ENCODE assay signal across 8 mouse cellular contexts in genomic region chr7:28357984-28358383, GRCm38 (mm10). TPM values are rescaled to one million over a fixed set of nuclear protein-coding genes. Genes with fewer than 3 reads are reported as not detected.
DNase-seq lines count a peak whose midpoint lies in the region; ATAC-seq lines count a peak whose summit lies in the region.

No protein-coding gene starts in this region.

- H3K27me3 ChIP-seq in heart, embryonic 11.5 days (ENCODE audit: control insufficient read depth, insufficient read depth, low read length): no peaks in the 10 kb centered on the region
- no peaks in the 10 kb centered on the region for H3K27me3 ChIP-seq in hindbrain, embryonic 16.5 days (replicated peaks; ENCODE audit: control insufficient read depth, insufficient read depth, low read length)
- H3K27me3 ChIP-seq in midbrain, embryonic 13.5 days: no peaks in the 10 kb centered on the region

- DNase-seq in heart, postnatal 25 days (ENCODE audit: low spot score): no peak
- DNase-seq in adrenal gland, postnatal 10 days: peak; percentile 48
- no peak for DNase-seq in cerebellum, adult 11-12 months
- no peak for DNase-seq in right cerebral cortex, postnatal 25 days

- H3K36me3 ChIP-seq in heart, embryonic 11.5 days (ENCODE audit: control insufficient read depth, insufficient read depth, low read length): peaks cover 46% of the 10 kb centered on the region
- H3K36me3 ChIP-seq in hindbrain, embryonic 16.5 days (ENCODE audit: control insufficient read depth, insufficient read depth, low read length): peaks cover 22% of the 10 kb centered on the region
- peaks cover 66% of the 10 kb centered on the region for H3K36me3 ChIP-seq in midbrain, embryonic 13.5 days

- H3K9me3 ChIP-seq in heart, embryonic 11.5 days (replicated peaks; ENCODE audit: control insufficient read depth, low read length): no peaks in the 10 kb centered on the region
- no peaks in the 10 kb centered on the region for H3K9me3 ChIP-seq in hindbrain, embryonic 16.5 days (ENCODE audit: control insufficient read depth, low read length)
- no peaks in the 10 kb centered on the region for H3K9me3 ChIP-seq in midbrain, embryonic 13.5 days

- no peak overlapping the region for H3K4me3 ChIP-seq in heart, embryonic 11.5 days (ENCODE audit: low read depth, low read length)
- H3K4me3 ChIP-seq in hindbrain, embryonic 16.5 days (ENCODE audit: low read length): no peak overlapping the region
- no peak overlapping the region for H3K4me3 ChIP-seq in midbrain, embryonic 13.5 days (replicated peaks)

- no peak for ATAC-seq in heart, embryonic 11.5 days (replicated peaks; ENCODE audit: insufficient number of reproducible peaks, low FRiP score, low TSS enrichment)
- ATAC-seq in hindbrain, embryonic 16.5 days: no peak
- peak; percentile 62 for ATAC-seq in midbrain, embryonic 13.5 days
- no peak for ATAC-seq in megakaryocyte-erythroid progenitor cell, adult 5-6 weeks (replicated peaks; ENCODE audit: low FRiP score, low TSS enrichment, poor library complexity, severe bottlenecking)

- 1% methylated on average over 5 of the region's 5 CpGs for WGBS in heart, embryonic 11.5 days (ENCODE audit: insufficient replicate concordance)
- WGBS in hindbrain, embryonic 16.5 days: 12% methylated on average over 5 of the region's 5 CpGs
- WGBS in midbrain, embryonic 13.5 days: 3% methylated on average over 5 of the region's 5 CpGs

- peaks cover 27% of the 10 kb centered on the region for H3K4me1 ChIP-seq in heart, embryonic 11.5 days (ENCODE audit: control insufficient read depth, insufficient read depth, low read length)
- 0 out of 2 replicates have a peak, but pooled peaks cover 5% of the 10 kb centered on the region for H3K4me1 ChIP-seq in hindbrain, embryonic 16.5 days (ENCODE audit: control insufficient read depth, insufficient read depth, low read depth, low read length)
- peaks cover 28% of the 10 kb centered on the region for H3K4me1 ChIP-seq in midbrain, embryonic 13.5 days (replicated peaks)

- peak overlapping the region; percentile 87 for H3K27ac ChIP-seq in heart, embryonic 11.5 days (ENCODE audit: low read depth, low read length)
- H3K27ac ChIP-seq in hindbrain, embryonic 16.5 days (ENCODE audit: low read depth, low read length): peak overlapping the region; percentile 21
- peak overlapping the region; percentile 59 for H3K27ac ChIP-seq in midbrain, embryonic 13.5 days

- peak overlapping the region; percentile 33 for H3K4me2 ChIP-seq in heart, embryonic 11.5 days
- H3K4me2 ChIP-seq in hindbrain, embryonic 16.5 days (ENCODE audit: low read length): no peak overlapping the region
- peak overlapping the region; percentile 7; the same call in 1 of the 2 replicates for H3K4me2 ChIP-seq in midbrain, embryonic 13.5 days (replicated peaks)

- H3K9ac ChIP-seq in heart, embryonic 11.5 days (ENCODE audit: low read depth, low read length): peak overlapping the region; percentile 59
- H3K9ac ChIP-seq in hindbrain, embryonic 16.5 days (ENCODE audit: low read depth, low read length): no peak overlapping the region
- H3K9ac ChIP-seq in midbrain, embryonic 13.5 days (replicated peaks): peak overlapping the region; percentile 28; the same call in 1 of the 2 replicates

- intact Hi-C loops in heart, postnatal 25 days (cut with DNase I): no loop called here

RNA-seq across cellular contexts. Expression of gene Rps16, which starts 7.5 kb away (rescaled TPM):
- polyA plus RNA-seq in heart, embryonic 11.5 days (2014; fragmentation: Nextera tagmentation; extraction: Ambion mirVana): 750 and 792 TPM in 2 replicates
- 100 to 1,000 TPM; 489 to 520 TPM for total RNA-seq in heart, postnatal 25 days (2021)
- total RNA-seq in adrenal gland, postnatal 10 days (2021): 1,000 to 10,000 TPM; 1,220 to 1,241 TPM
- 430 and 440 TPM in 2 replicates for polyA plus RNA-seq in hindbrain, embryonic 16.5 days (2015; fragmentation: Nextera tagmentation; extraction: Ambion mirVana)
- polyA plus RNA-seq in midbrain, embryonic 13.5 days (2015; fragmentation: Nextera tagmentation; extraction: Ambion mirVana): 531 and 537 TPM in 2 replicates
- total RNA-seq in megakaryocyte-erythroid progenitor cell, adult 5-6 weeks (2014; fragmentation: Nextera tagmentation): 3,991 and 4,625 TPM in 2 replicates
- 881 and 1,091 TPM in 2 replicates for total RNA-seq in megakaryocyte-erythroid progenitor cell, adult 5-6 weeks (2017)

RNA-seq across cellular contexts. Expression of gene Plekhg2, which starts 14.4 kb away (rescaled TPM):
- polyA plus RNA-seq in heart, embryonic 11.5 days (2014; fragmentation: Nextera tagmentation; extraction: Ambion mirVana): 44.6 and 47.8 TPM in 2 replicates
- 10 to 100 TPM; 13.1 to 20.4 TPM for total RNA-seq in heart, postnatal 25 days (2021)
- 10 to 100 TPM; 27.9 to 37.0 TPM for total RNA-seq in adrenal gland, postnatal 10 days (2021)
- 18.8 and 26.7 TPM in 2 replicates for polyA plus RNA-seq in hindbrain, embryonic 16.5 days (2015; fragmentation: Nextera tagmentation; extraction: Ambion mirVana)
- polyA plus RNA-seq in midbrain, embryonic 13.5 days (2015; fragmentation: Nextera tagmentation; extraction: Ambion mirVana): 34.5 and 37.6 TPM in 2 replicates
- 4.1 and 7.7 TPM in 2 replicates for total RNA-seq in megakaryocyte-erythroid progenitor cell, adult 5-6 weeks (2014; fragmentation: Nextera tagmentation)
- 0.19 and 2.3 TPM in 2 replicates for total RNA-seq in megakaryocyte-erythroid progenitor cell, adult 5-6 weeks (2017)

RNA-seq across cellular contexts. Expression of gene Supt5, which starts 19.4 kb away (rescaled TPM):
- 55.2 and 60.3 TPM in 2 replicates for polyA plus RNA-seq in heart, embryonic 11.5 days (2014; fragmentation: Nextera tagmentation; extraction: Ambion mirVana)
- 10 to 100 TPM; 52.8 to 52.9 TPM for total RNA-seq in heart, postnatal 25 days (2021)
- total RNA-seq in adrenal gland, postnatal 10 days (2021): 100 to 1,000 TPM in 1 of 2 experiments, 10 to 100 TPM in 1; 86.6 to 103 TPM
- polyA plus RNA-seq in hindbrain, embryonic 16.5 days (2015; fragmentation: Nextera tagmentation; extraction: Ambion mirVana): 94.9 and 112 TPM in 2 replicates
- 98.8 and 99.2 TPM in 2 replicates for polyA plus RNA-seq in midbrain, embryonic 13.5 days (2015; fragmentation: Nextera tagmentation; extraction: Ambion mirVana)
- total RNA-seq in megakaryocyte-erythroid progenitor cell, adult 5-6 weeks (2014; fragmentation: Nextera tagmentation): 87.6 and 113 TPM in 2 replicates
- total RNA-seq in megakaryocyte-erythroid progenitor cell, adult 5-6 weeks (2017): 68.5 and 79.4 TPM in 2 replicates

RNA-seq across cellular contexts. Expression of gene Zfp36, which starts 22.1 kb away (rescaled TPM):
- polyA plus RNA-seq in heart, embryonic 11.5 days (2014; fragmentation: Nextera tagmentation; extraction: Ambion mirVana): 10.9 and 11.6 TPM in 2 replicates
- 10 to 100 TPM; 14.1 to 18.0 TPM for total RNA-seq in heart, postnatal 25 days (2021)
- total RNA-seq in adrenal gland, postnatal 10 days (2021): 10 to 100 TPM; 11.4 to 27.2 TPM
- polyA plus RNA-seq in hindbrain, embryonic 16.5 days (2015; fragmentation: Nextera tagmentation; extraction: Ambion mirVana): 3.9 and 4.0 TPM in 2 replicates
- polyA plus RNA-seq in midbrain, embryonic 13.5 days (2015; fragmentation: Nextera tagmentation; extraction: Ambion mirVana): 3.1 and 4.2 TPM in 2 replicates
- 13.4 and 15.3 TPM in 2 replicates for total RNA-seq in megakaryocyte-erythroid progenitor cell, adult 5-6 weeks (2014; fragmentation: Nextera tagmentation)
- 26.9 and 33.7 TPM in 2 replicates for total RNA-seq in megakaryocyte-erythroid progenitor cell, adult 5-6 weeks (2017)

RNA-seq across cellular contexts. Expression of gene Med29, which starts 34.5 kb away (rescaled TPM):
- 46.4 and 54.3 TPM in 2 replicates for polyA plus RNA-seq in heart, embryonic 11.5 days (2014; fragmentation: Nextera tagmentation; extraction: Ambion mirVana)
- 10 to 100 TPM; 18.2 to 20.9 TPM for total RNA-seq in heart, postnatal 25 days (2021)
- total RNA-seq in adrenal gland, postnatal 10 days (2021): 10 to 100 TPM; 19.8 to 25.9 TPM
- 42.7 and 47.2 TPM in 2 replicates for polyA plus RNA-seq in hindbrain, embryonic 16.5 days (2015; fragmentation: Nextera tagmentation; extraction: Ambion mirVana)
- polyA plus RNA-seq in midbrain, embryonic 13.5 days (2015; fragmentation: Nextera tagmentation; extraction: Ambion mirVana): 43.4 and 49.5 TPM in 2 replicates
- 22.3 and 28.9 TPM in 2 replicates for total RNA-seq in megakaryocyte-erythroid progenitor cell, adult 5-6 weeks (2014; fragmentation: Nextera tagmentation)
- total RNA-seq in megakaryocyte-erythroid progenitor cell, adult 5-6 weeks (2017): 9.9 and 16.0 TPM in 2 replicates

Comparison
In these comparisons a context has a peak if more than half of its experiments do, and no peak if none do; other contexts are left out.
1. H3K27ac ChIP-seq: peak in every context shown above with its lines; median percentile 87 in heart, embryonic 11.5 days; 59 in midbrain, embryonic 13.5 days; 21 in hindbrain, embryonic 16.5 days.